Comparison of ENCODE assay signal across 21 mouse cellular contexts in the genomic region with DNA sequence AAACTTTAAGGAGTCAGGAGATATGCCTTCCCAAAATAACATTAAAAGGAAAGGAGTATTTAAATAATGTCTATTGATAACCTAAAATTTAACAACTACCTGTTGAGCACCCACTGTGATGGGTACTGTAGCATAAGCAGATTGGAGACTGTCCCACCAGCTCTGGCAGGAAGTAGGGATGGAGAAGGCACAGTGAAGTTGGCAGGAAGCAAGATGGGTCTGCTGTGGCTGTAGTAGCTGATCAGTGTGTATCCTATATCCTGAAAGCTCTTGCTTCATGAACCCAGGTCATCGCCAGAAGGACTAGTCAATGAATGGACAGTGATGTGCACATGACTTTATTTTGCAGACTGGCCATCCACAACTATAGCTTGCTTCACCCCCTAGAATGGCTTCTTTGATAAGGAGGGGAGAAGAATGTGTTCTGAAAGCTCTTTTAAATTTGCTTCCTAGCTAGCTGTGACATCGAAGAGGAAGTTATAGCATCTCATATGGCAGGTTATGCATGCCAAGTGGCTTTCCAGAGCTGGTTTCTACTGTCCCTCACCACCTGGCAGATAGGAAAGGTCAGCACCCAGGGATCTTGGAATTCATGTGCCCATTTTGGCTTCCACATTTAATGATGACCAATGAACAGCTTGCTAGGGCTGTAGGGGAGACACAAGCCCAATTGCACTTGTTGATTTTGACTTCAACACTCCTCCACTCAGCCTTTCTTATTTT.
DNase-seq lines count a peak whose midpoint lies in the region; ATAC-seq and TF ChIP-seq lines count a peak whose summit lies in the region.
"Had no signal": no experiment of that assay in that cellular context is flagged by ENCODE, and none has a peak within 500 bp of the region (broad histone marks: within the 10 kb centered on the region; RNA-seq: fewer than 3 reads in every experiment).

No protein-coding gene starts in this region.

- no peak overlapping the region for H3K4me2 ChIP-seq in intestine, postnatal 0 days (replicated peaks; ENCODE audit: low read depth)
- H3K4me2 ChIP-seq: forebrain, embryonic 13.5 days; heart, embryonic 15.5 days; hindbrain, embryonic 13.5 days had no signal

- WGBS in cerebellum, adult 2 months: 23% methylated on average over 2 of the region's 2 CpGs
- 90% methylated on average over 2 of the region's 2 CpGs for WGBS in intestine, postnatal 0 days

- no peak overlapping the region for H3K9ac ChIP-seq in intestine, postnatal 0 days (ENCODE audit: low read depth, low read length)
- H3K9ac ChIP-seq: forebrain, embryonic 13.5 days; forebrain, postnatal 0 days; heart, embryonic 15.5 days; hindbrain, embryonic 13.5 days had no signal

- H3K9me3 ChIP-seq in intestine, postnatal 0 days (ENCODE audit: control insufficient read depth): no peaks in the 10 kb centered on the region
- H3K9me3 ChIP-seq: embryonic facial prominence, embryonic 10.5 days; forebrain, embryonic 13.5 days; heart, embryonic 10.5 days; heart, embryonic 15.5 days; hindbrain, embryonic 13.5 days had no signal

- ATAC-seq in cerebellum, adult (ENCODE audit: insufficient number of reproducible peaks, low FRiP score, low TSS enrichment): peak; percentile 96
- ATAC-seq in intestine, postnatal 0 days: no peak
- ATAC-seq: activated CD4-positive, CD25-positive, alpha-beta regulatory T cell, adult 4 months; forebrain, embryonic 13.5 days; forebrain, postnatal 0 days; hindbrain, postnatal 0 days; Patski had no signal

- H3K27ac ChIP-seq in cerebellum, adult 2 months (ENCODE audit: insufficient read depth, low read length): no peak overlapping the region; the same call in 1 of the 2 replicates
- H3K27ac ChIP-seq in intestine, postnatal 0 days (ENCODE audit: low read depth, low read length): no peak overlapping the region
- H3K27ac ChIP-seq: embryonic facial prominence, embryonic 10.5 days; forebrain, embryonic 13.5 days; heart, embryonic 10.5 days; heart, embryonic 15.5 days; hindbrain, embryonic 13.5 days; hindbrain, postnatal 0 days had no signal

- no peaks in the 10 kb centered on the region for H3K36me3 ChIP-seq in intestine, postnatal 0 days (ENCODE audit: control insufficient read depth, insufficient read depth)
- H3K36me3 ChIP-seq: embryonic facial prominence, embryonic 10.5 days; heart, embryonic 10.5 days; heart, embryonic 15.5 days; hindbrain, embryonic 13.5 days had no signal

- no peak overlapping the region for H3K4me3 ChIP-seq in cerebellum, adult 2 months (replicated peaks; ENCODE audit: insufficient read depth, low read depth, low read length)
- no peak overlapping the region for H3K4me3 ChIP-seq in intestine, postnatal 0 days (ENCODE audit: low read depth, low read length)
- H3K4me3 ChIP-seq: embryonic facial prominence, embryonic 10.5 days; forebrain, embryonic 13.5 days; heart, embryonic 10.5 days; heart, embryonic 15.5 days; hindbrain, embryonic 13.5 days had no signal

- no peak for DNase-seq in cerebellum, postnatal 4 days (ENCODE audit: low spot score in 2 of 2)
- peak; percentile 73 to 95 for DNase-seq in cerebellum, adult 2 months
- peak; percentile 24 to 70 for DNase-seq in cerebellum, postnatal 14 days
- DNase-seq in MN1 (ENCODE audit: low spot score): no peak
- DNase-seq in testis, postnatal 10 days (ENCODE audit: low spot score): no peak
- DNase-seq: adrenal gland, postnatal 25 days; B cell, adult 2 months; forebrain, postnatal 0 days; gastrocnemius, postnatal 14 days; heart, postnatal 14 days; kidney, adult 18-20 months had no signal

- no peak for TF ChIP-seq POLR2A in cerebellum, adult 2 months (IDR thresholded peaks at IDR 0.05; ENCODE audit: borderline replicate concordance, insufficient read depth, low read length)

- TF ChIP-seq CTCF in cerebellum, adult 2 months (IDR thresholded peaks at IDR 0.05; ENCODE audit: borderline replicate concordance, insufficient read depth, low read depth, low read length): no peak
- TF ChIP-seq CTCF in intestine, postnatal 0 days (IDR thresholded peaks at IDR 0.05; ENCODE audit: low read depth): no peak

- H3K27me3 ChIP-seq in cerebellum, adult 2 months (ENCODE audit: control insufficient read depth, insufficient read depth, low read length): no peaks in the 10 kb centered on the region
- H3K27me3 ChIP-seq in intestine, postnatal 0 days (replicated peaks; ENCODE audit: control insufficient read depth, insufficient read depth, low read length): no peaks in the 10 kb centered on the region
- H3K27me3 ChIP-seq: forebrain, embryonic 13.5 days; heart, embryonic 15.5 days; hindbrain, embryonic 13.5 days; Patski had no signal

- peaks cover 27% of the 10 kb centered on the region for H3K4me1 ChIP-seq in cerebellum, adult 2 months (ENCODE audit: control insufficient read depth, insufficient read depth, low read length)
- H3K4me1 ChIP-seq in intestine, postnatal 0 days (replicated peaks; ENCODE audit: control insufficient read depth, insufficient read depth, low read length): no peaks in the 10 kb centered on the region
- H3K4me1 ChIP-seq: embryonic facial prominence, embryonic 10.5 days; forebrain, embryonic 13.5 days; heart, embryonic 10.5 days; heart, embryonic 15.5 days had no signal

Comparison
In these comparisons a context has a peak if more than half of its experiments do, and no peak if none do; other contexts are left out.
1. DNase-seq: peak in cerebellum, adult 2 months (2 of 2) and cerebellum, postnatal 14 days (2 of 2); none in cerebellum, postnatal 4 days (0 of 2), MN1 (single experiment) and testis, postnatal 10 days (single experiment).